Mouse (Mus musculus): ENCODE data around the gene Gm45062. TPM values are rescaled to one million over a fixed set of nuclear protein-coding genes. Genes with fewer than 3 reads are reported as not detected.

Gm45062 gene
- polyA plus RNA-seq, 1 experiment = not detected

DNA sequence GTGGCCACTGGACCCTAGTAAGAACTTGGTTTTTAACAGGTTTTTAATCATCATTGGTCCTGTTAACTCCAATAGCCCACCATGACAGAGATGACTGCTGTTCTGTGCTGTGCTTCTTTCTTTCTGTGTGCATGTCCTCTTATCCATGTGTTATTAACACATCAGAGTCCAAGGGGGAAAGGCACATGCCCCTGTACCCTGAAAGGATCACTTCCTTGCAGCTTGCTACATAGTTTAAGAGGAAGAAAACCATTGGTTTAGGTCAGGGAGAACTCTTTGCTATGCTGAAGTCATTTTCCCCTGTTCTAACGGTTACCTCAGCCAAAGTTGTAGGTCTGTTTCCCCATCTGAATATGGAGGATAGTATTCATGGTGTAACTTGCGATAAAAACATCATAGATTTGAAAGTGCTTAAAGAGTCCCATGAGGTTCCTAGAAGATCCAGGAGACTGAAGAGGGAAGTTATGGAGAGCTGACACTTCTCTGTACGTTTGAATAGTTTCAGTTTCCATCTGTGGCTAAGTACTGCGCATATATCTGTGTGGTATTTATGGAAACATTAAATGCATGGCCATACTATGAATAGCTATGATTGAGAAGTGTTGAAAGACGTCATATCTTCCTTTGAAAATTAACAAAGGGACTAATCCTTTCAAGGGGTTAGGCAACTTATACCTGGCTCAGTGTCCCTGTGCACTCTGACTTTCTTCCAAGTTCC is 236.0 kb downstream of the Gm45062 start:
- peak in 1 of 2 experiments; percentile 43 for DNase-seq (ENCODE audit: low read depth in 1 of 2, low spot score in 2 of 2)
- Histone ChIP-seq H3K4me1 (ENCODE audit: control insufficient read depth, insufficient read depth, insufficient read length) (peaks cover 17% of the 10 kb centered on the region), H3K27me3 (ENCODE audit: control insufficient read depth, insufficient read depth, low read length) (no peaks in the 10 kb centered on the region), H3K4me3 (ENCODE audit: extremely low read depth, insufficient read depth, insufficient read length) (no peak overlapping the region), H3K36me3 (ENCODE audit: control insufficient read depth, insufficient read depth, low read length) (no peaks in the 10 kb centered on the region), H3K27ac (ENCODE audit: insufficient read depth, low read length) (peak overlapping the region; percentile 66; the same call in 1 of the 2 replicates)
- WGBS = 25% methylated on average over 5 of the region's 5 CpGs
- TF ChIP-seq CTCF (IDR thresholded peaks at IDR 0.05; ENCODE audit: extremely low read depth, insufficient read depth, insufficient read length, insufficient replicate concordance) (no peak), POLR2A (IDR thresholded peaks at IDR 0.05; ENCODE audit: low read depth, low read length) (no peak)

DNA sequence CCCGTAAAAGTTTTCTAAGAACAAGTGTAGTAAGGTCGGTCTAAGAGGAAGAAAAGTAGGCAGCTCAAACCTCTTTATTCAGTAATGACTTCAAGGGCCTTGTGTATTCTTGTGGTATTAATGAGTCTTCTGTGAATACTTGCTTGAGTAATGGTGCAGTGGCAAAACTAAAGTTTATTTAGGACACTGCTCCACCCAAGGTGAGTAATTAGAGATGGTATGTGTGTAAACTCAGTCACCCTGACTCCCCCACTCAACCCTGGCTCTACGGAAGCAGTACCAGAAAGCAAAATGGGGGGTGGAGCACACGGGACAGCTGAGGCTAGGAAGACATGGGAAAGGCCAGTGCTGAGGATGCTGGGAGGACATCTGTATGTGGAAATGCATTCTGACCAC is 236.6 kb downstream of the Gm45062 start:
- Histone ChIP-seq H3K36me3 (ENCODE audit: control insufficient read depth, insufficient read depth, low read length) (no peaks in the 10 kb centered on the region), H3K27ac (ENCODE audit: insufficient read depth, low read length) (0 out of 2 replicates have a peak overlapping the region, but pooled peaks have one; percentile 58), H3K4me3 (ENCODE audit: extremely low read depth, insufficient read depth, insufficient read length) (no peak overlapping the region), H3K27me3 (ENCODE audit: control insufficient read depth, insufficient read depth, low read length) (no peaks in the 10 kb centered on the region), H3K4me1 (ENCODE audit: control insufficient read depth, insufficient read depth, insufficient read length) (peaks cover 17% of the 10 kb centered on the region)
- TF ChIP-seq POLR2A (IDR thresholded peaks at IDR 0.05; ENCODE audit: low read depth, low read length) = no peak
- TF ChIP-seq CTCF (IDR thresholded peaks at IDR 0.05; ENCODE audit: extremely low read depth, insufficient read depth, insufficient read length, insufficient replicate concordance) = no peak
- DNase-seq (ENCODE audit: low read depth in 1 of 2, low spot score in 2 of 2) = no peak
- WGBS = 72% methylated on average over 4 of the region's 4 CpGs

DNA sequence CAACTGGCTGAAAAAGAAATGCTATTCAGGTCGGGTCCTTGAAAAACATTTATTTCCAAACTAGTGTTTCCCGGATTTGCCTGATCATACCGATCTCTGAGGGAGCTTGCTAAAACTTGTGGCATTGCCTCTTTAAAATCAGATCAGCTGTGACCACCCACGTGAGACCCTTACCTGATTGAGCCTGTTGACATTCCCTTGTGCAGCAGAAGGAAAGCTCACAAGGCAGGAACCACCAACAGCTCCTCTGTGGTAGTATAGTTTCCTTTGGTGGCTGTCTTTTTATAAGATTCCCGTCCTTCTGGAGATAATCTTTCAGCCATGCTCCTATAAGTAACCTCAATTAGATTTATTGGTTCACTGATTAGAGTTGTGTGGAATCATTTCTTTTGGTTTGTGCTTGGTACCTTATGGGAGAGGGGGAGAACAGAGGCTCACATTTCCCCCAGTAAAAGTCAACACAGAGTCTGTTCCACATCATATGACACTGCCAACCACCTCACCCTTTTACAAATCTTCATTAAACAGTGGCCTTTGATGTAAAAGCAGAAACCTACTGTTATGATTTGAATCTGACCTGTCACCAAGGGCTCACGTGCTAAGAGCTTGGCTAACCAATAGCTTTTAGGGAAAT is 238.1 kb downstream of the Gm45062 start:
- no peak for DNase-seq (ENCODE audit: low read depth in 1 of 2, low spot score in 2 of 2)
- 83% methylated on average over 6 of the region's 6 CpGs for WGBS
- H3K4me1 ChIP-seq (ENCODE audit: control insufficient read depth, insufficient read depth, insufficient read length) = peaks cover 18% of the 10 kb centered on the region
- H3K27ac ChIP-seq (ENCODE audit: insufficient read depth, low read length) = no peak overlapping the region
- no peak overlapping the region for H3K4me3 ChIP-seq (ENCODE audit: extremely low read depth, insufficient read depth, insufficient read length)
- H3K27me3 ChIP-seq (ENCODE audit: control insufficient read depth, insufficient read depth, low read length) = no peaks in the 10 kb centered on the region
- H3K36me3 ChIP-seq (ENCODE audit: control insufficient read depth, insufficient read depth, low read length) = no peaks in the 10 kb centered on the region
- TF ChIP-seq POLR2A (IDR thresholded peaks at IDR 0.05; ENCODE audit: low read depth, low read length) (no peak), CTCF (IDR thresholded peaks at IDR 0.05; ENCODE audit: extremely low read depth, insufficient read depth, insufficient read length, insufficient replicate concordance) (no peak)

DNA sequence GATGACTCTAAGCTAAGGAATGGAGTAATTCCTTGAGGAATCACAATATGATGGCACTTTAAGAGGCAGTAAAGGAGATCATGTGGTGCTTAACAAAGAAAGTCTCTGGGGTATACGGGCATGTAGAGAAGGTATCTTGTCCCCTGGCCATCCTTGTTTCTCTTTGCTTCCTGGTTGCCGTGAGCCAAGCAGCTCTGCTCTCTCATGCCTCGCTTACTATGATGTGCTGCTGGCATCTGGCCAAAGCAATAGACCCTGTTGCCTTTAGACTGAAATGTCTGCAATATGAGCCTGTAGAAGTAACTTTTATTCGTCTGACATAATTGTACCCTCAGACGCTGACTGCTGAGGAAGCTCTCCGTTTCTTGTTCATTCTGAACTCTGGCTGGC is 238.6 kb downstream of the Gm45062 start:
- H3K36me3 ChIP-seq (ENCODE audit: control insufficient read depth, insufficient read depth, low read length) = no peaks in the 10 kb centered on the region
- H3K4me1 ChIP-seq (ENCODE audit: control insufficient read depth, insufficient read depth, insufficient read length) = peaks cover 19% of the 10 kb centered on the region
- no peak overlapping the region for H3K27ac ChIP-seq (ENCODE audit: insufficient read depth, low read length)
- 61% methylated on average over 6 of the region's 6 CpGs for WGBS
- no peaks in the 10 kb centered on the region for H3K27me3 ChIP-seq (ENCODE audit: control insufficient read depth, insufficient read depth, low read length)
- no peak overlapping the region for H3K4me3 ChIP-seq (ENCODE audit: extremely low read depth, insufficient read depth, insufficient read length)
- no peak for TF ChIP-seq CTCF (IDR thresholded peaks at IDR 0.05; ENCODE audit: extremely low read depth, insufficient read depth, insufficient read length, insufficient replicate concordance)
- no peak for TF ChIP-seq POLR2A (IDR thresholded peaks at IDR 0.05; ENCODE audit: low read depth, low read length)
- no peak for DNase-seq (ENCODE audit: low read depth in 1 of 2, low spot score in 2 of 2)

DNA sequence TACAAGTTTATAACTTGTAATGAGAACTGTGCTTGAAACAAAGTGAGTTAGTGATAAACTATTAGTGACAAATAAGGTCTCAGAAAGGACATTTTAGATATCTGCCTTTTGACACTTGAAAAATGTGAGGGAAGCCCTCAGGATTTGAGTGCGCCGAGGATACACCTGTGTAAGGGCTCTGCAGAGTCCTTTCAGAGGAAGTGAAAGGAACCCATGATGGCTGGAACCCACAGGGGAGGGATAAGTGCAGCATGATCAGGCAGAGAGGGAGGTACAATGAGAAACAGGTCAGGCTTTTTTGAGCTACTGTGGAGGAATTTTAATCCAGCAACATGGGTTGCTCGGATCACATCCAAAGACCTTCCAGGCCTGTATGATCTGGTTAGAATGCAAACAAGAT is 239.7 kb downstream of the Gm45062 start:
- WGBS = 51% methylated on average over 3 of the region's 3 CpGs
- Histone ChIP-seq H3K4me1 (ENCODE audit: control insufficient read depth, insufficient read depth, insufficient read length) (peaks cover 19% of the 10 kb centered on the region), H3K27ac (ENCODE audit: insufficient read depth, low read length) (no peak overlapping the region), H3K36me3 (ENCODE audit: control insufficient read depth, insufficient read depth, low read length) (no peaks in the 10 kb centered on the region), H3K27me3 (ENCODE audit: control insufficient read depth, insufficient read depth, low read length) (no peaks in the 10 kb centered on the region), H3K4me3 (ENCODE audit: extremely low read depth, insufficient read depth, insufficient read length) (no peak overlapping the region)
- no peak for DNase-seq (ENCODE audit: low read depth in 1 of 2, low spot score in 2 of 2)
- no peak for TF ChIP-seq CTCF (IDR thresholded peaks at IDR 0.05; ENCODE audit: extremely low read depth, insufficient read depth, insufficient read length, insufficient replicate concordance)
- no peak for TF ChIP-seq POLR2A (IDR thresholded peaks at IDR 0.05; ENCODE audit: low read depth, low read length)

DNA sequence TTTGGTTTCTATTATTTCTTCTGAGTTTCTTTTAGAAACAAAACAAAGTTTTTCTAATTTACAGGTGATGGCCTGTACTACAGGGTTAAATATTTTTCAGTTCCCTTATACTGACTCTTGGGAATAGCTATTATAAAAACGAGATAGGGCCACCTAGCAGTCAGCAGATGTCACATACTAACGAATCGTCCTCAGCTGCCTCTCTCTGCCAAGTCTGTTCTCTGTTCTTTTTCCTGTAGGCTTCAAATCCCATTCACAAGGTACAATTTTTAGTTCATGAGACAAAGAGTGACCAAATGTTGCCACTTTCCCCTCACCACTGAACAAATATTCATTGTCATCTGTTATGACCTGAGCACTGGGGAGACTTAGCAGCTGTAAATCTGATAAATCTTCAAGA is 244.7 kb downstream of the Gm45062 start:
- Histone ChIP-seq H3K36me3 (ENCODE audit: control insufficient read depth, insufficient read depth, low read length) (no peaks in the 10 kb centered on the region), H3K4me3 (ENCODE audit: extremely low read depth, insufficient read depth, insufficient read length) (no peak overlapping the region), H3K4me1 (ENCODE audit: control insufficient read depth, insufficient read depth, insufficient read length) (peaks cover 13% of the 10 kb centered on the region; the same call in 1 of the 2 replicates), H3K27me3 (ENCODE audit: control insufficient read depth, insufficient read depth, low read length) (no peaks in the 10 kb centered on the region), H3K27ac (ENCODE audit: insufficient read depth, low read length) (peak overlapping the region; percentile 96; the same call in 1 of the 2 replicates)
- WGBS = 27% methylated on average over 3 of the region's 3 CpGs
- TF ChIP-seq CTCF (IDR thresholded peaks at IDR 0.05; ENCODE audit: extremely low read depth, insufficient read depth, insufficient read length, insufficient replicate concordance) (no peak), POLR2A (IDR thresholded peaks at IDR 0.05; ENCODE audit: low read depth, low read length) (no peak)
- no peak for DNase-seq (ENCODE audit: low read depth in 1 of 2, low spot score in 2 of 2)

Data from spleen, adult 2 months (tissue).